Mouse (Mus musculus) liver, embryonic 12.5 days (tissue): ENCODE results near the gene Tacc2. TPM values are rescaled to one million over a fixed set of nuclear protein-coding genes. Genes with fewer than 3 reads are reported as not detected.

Source experiments
- ATAC-seq: fragments of 200-750 bp; cut with Nextera tagmentation; 2 replicates; pipeline ENCODE4 v1.8.0; 2017; ENCODE audit warnings: moderate number of reproducible peaks, mild to moderate bottlenecking, moderate library complexity
- H3K27ac ChIP-seq: fragments of 300-500 bp; sonication (generic); 2 replicates; pipeline ENCODE4 v1.5.1; 2016; ENCODE audit warnings: mild to moderate bottlenecking
- H3K27me3 ChIP-seq: fragments of 300-500 bp; sonication (generic); replicated peaks from 2 replicates; pipeline ENCODE4 v1.6.1; 2016; ENCODE audit warnings: mild to moderate bottlenecking, moderate library complexity
- H3K36me3 ChIP-seq: fragments of 300-500 bp; sonication (generic); 2 replicates; pipeline ENCODE4 v1.6.1; 2016; ENCODE audit warnings: mild to moderate bottlenecking, moderate library complexity
- H3K4me1 ChIP-seq: fragments of 300-500 bp; sonication (generic); 2 replicates; pipeline ENCODE4 v1.6.1; 2016
- H3K4me2 ChIP-seq: fragments of 300-500 bp; sonication (generic); 2 replicates; pipeline ENCODE4 v1.6.1; 2016; ENCODE audit warnings: mild to moderate bottlenecking, moderate library complexity
- H3K4me3 ChIP-seq: fragments of 300-500 bp; sonication (generic); 2 replicates; pipeline ENCODE4 v1.5.1; 2016; ENCODE audit warnings: mild to moderate bottlenecking, moderate library complexity
- H3K9ac ChIP-seq: fragments of 300-500 bp; sonication (generic); 2 replicates; pipeline ENCODE4 v1.6.1; 2016; ENCODE audit warnings: mild to moderate bottlenecking, moderate library complexity
- H3K9me3 ChIP-seq: fragments of 300-500 bp; sonication (generic); replicated peaks from 2 replicates; pipeline ENCODE4 v1.6.1; 2016; ENCODE audit warnings: mild to moderate bottlenecking, moderate library complexity
- WGBS: fragments of 180-500 bp; shearing (Covaris S2); methylation state at CpG from one replicate; pipeline ENCODE4 v1.1.7; 2016; ENCODE audit not compliant: insufficient replicate concordance; 5-methylcytosine and 5-hydroxymethylcytosine counted together
- polyA plus RNA-seq: library from polyadenylated mRNA; unstranded; fragments of >200 nt; fragmentation: Nextera tagmentation; extraction: Ambion mirVana; gene quantifications from 2 replicates; pipeline ENCODE4 v1.2.1, GENCODE M21; 2016

Tacc2 gene
- polyA plus RNA-seq, 1 experiment from 2014 or later = 6.2 TPM

DNA sequence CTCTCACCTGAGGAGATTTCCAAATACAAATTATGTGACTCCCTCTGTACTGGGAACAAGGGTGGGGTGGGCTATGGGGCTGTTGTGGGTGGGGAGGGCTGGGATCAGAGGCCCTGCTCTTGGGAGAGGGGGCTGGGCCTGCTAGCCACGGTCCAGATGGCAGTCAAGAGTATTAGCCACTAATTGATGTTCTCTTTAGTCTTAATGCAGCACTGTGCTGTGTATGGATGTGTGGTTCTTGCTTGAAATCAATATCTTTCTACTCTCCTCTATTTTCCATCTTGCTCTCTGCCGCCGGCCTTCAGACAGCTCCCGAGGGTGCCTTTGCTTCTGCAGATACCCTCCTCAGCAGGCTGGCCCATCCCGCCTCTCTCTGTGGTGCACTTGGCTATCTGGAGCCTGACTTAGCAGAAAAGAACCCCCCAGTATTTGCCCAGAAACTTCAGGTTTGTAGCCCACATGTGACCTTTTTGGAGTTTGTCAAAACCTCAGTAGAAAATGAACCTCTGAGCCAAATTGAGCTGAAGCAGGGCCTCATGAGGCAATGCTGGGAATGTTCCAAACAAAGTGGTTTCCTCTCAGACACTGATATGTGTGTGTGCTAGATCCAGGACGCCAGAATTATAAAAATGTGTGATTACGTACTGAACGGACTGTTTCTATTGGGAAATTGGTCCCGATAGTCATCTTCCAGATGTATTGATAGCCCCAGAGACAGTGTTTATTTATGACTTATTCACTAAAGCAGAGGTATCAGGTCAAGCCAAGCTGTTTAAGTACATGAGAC lies 166.2 kb downstream of the Tacc2 start:
- peaks cover 33% of the 10 kb centered on the region for H3K36me3 ChIP-seq
- 80% methylated on average over 9 of the region's 9 CpGs for WGBS

DNA sequence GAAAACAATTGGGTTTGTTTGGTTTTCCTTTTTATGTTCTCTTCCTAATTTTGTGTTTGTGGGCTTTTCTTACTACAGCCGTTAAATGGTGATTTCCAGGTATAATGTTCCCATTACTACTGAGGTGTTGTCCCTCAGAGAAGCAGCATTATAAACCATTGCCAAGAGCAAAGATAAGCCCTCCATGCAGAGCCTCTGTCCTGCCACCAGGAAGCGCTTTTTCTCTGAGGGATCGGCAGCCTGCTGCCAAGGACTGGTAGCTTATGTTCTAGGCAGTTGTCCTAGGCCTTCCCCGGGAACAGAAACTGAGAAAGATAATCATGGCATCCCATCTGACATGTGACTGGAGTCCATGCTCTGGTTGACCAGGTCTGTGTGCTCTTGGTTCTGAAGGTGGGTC lies 171.9 kb downstream of the Tacc2 start:
- Histone ChIP-seq H3K4me3 (no peak overlapping the region), H3K9me3 (no peaks in the 10 kb centered on the region), H3K9ac (no peak overlapping the region), H3K4me2 (no peak overlapping the region), H3K4me1 (peaks cover 5% of the 10 kb centered on the region; the same call in 1 of the 2 replicates), H3K27ac (no peak overlapping the region), H3K27me3 (no peaks in the 10 kb centered on the region), H3K36me3 (peaks cover 20% of the 10 kb centered on the region; the same call in 1 of the 2 replicates)
- ATAC-seq = no peak
- 74% methylated on average over 4 of the region's 4 CpGs for WGBS

More for the DNA sequence above, 166.2 kb downstream of the Tacc2 start:
- Histone ChIP-seq H3K9me3 (no peaks in the 10 kb centered on the region), H3K4me3 (no peak overlapping the region), H3K4me1 (no peaks in the 10 kb centered on the region), H3K4me2 (no peak overlapping the region), H3K27ac (no peak overlapping the region), H3K9ac (no peak overlapping the region), H3K27me3 (no peaks in the 10 kb centered on the region)
- ATAC-seq = no peak

DNA sequence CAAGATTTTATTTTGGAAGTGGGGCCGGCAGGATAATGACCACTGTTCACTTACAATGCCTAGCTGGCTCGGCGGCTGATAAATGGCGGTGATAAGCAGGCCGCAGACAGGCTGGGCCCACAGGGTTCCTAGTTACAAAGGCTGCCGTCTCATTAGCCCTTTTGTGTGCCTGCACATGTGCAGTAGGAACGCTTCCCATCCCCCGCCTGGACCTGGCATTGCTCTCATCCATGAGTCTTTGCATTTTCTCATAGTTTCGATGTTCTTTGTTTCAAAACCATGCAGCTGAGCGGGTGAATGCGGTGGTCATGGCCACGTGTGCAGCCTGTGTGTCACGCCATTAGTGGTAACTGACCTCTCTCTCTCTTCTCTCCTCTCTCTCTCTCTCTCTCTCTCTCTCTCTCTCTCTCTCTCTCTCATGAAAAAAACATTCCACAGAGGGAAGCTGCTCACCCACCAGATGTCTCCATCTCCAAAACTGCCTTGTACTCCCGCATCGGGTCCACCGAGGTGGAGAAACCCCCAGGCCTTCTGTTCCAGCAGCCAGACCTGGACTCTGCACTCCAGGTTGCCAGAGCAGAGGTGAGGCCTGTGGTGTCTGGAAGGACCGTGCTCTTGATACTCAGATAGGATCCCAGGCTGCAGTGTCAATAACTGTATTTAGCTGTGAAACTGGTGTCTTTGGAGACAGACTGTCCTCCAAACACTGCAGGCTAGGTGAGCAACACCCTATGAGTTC lies 173.7 kb downstream of the Tacc2 start:
- no peak for ATAC-seq
- 66% methylated on average over 17 of the region's 17 CpGs for WGBS

DNA sequence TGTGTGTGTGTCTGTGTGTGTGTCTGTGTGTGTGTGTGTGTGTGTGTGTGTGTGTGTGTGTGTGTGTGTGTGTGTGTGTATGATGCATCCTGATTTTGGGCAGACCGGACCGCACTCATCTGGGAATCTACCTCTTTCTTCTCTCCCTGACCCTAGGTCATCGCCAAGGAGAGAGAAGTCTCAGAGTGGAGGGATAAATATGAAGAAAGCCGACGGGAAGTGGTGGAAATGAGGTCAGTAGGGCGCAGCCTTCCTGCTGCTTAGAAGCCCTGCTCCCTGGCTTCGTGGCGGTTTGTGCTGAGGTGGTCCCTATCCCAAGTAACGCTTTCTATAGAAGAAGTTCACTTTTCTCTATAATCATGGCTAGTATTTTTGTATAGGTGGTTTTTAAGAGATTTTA lies 174.4 kb downstream of the Tacc2 start:
- H3K36me3 ChIP-seq = peaks cover 17% of the 10 kb centered on the region; the same call in 1 of the 2 replicates
- no peaks in the 10 kb centered on the region for H3K27me3 ChIP-seq
- no peak overlapping the region for H3K9ac ChIP-seq
- ATAC-seq = no peak
- H3K27ac ChIP-seq = no peak overlapping the region
- H3K9me3 ChIP-seq = no peaks in the 10 kb centered on the region
- H3K4me2 ChIP-seq = no peak overlapping the region
- H3K4me3 ChIP-seq = no peak overlapping the region
- peaks cover 5% of the 10 kb centered on the region; the same call in 1 of the 2 replicates for H3K4me1 ChIP-seq
- 68% methylated on average over 8 of the region's 9 CpGs for WGBS

More for the DNA sequence above, 173.7 kb downstream of the Tacc2 start:
- H3K9ac ChIP-seq = no peak overlapping the region
- no peaks in the 10 kb centered on the region for H3K9me3 ChIP-seq
- H3K4me2 ChIP-seq = no peak overlapping the region
- no peak overlapping the region for H3K4me3 ChIP-seq
- peaks cover 17% of the 10 kb centered on the region; the same call in 1 of the 2 replicates for H3K36me3 ChIP-seq
- H3K27ac ChIP-seq = no peak overlapping the region
- H3K27me3 ChIP-seq = no peaks in the 10 kb centered on the region
- H3K4me1 ChIP-seq = peaks cover 5% of the 10 kb centered on the region; the same call in 1 of the 2 replicates

DNA sequence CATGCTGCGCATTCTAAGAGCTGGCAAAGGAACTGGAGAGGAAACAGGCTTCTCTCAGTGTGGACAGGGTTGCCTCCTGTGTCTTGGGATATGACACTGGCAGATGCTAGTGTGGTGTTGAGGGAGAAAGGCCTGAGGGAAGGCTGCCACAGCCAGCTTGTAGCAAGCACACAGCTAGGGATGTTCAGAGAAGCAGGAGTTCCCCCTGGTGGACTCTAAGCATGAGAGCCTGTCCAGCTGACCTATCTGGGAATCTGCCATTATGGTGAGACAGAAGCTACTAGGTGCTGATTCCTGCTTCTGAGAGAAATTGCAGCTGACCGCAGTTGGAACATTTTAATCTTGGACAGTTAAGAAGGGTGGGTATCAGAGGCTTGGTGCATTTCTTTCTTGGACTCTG lies 177.6 kb downstream of the Tacc2 start:
- Histone ChIP-seq H3K9ac (no peak overlapping the region), H3K27me3 (no peaks in the 10 kb centered on the region), H3K4me3 (no peak overlapping the region), H3K36me3 (peaks cover 17% of the 10 kb centered on the region), H3K9me3 (no peaks in the 10 kb centered on the region), H3K4me1 (peaks cover 5% of the 10 kb centered on the region; the same call in 1 of the 2 replicates), H3K4me2 (no peak overlapping the region), H3K27ac (no peak overlapping the region)
- no peak for ATAC-seq
- 75% methylated on average over 2 of the region's 2 CpGs for WGBS

DNA sequence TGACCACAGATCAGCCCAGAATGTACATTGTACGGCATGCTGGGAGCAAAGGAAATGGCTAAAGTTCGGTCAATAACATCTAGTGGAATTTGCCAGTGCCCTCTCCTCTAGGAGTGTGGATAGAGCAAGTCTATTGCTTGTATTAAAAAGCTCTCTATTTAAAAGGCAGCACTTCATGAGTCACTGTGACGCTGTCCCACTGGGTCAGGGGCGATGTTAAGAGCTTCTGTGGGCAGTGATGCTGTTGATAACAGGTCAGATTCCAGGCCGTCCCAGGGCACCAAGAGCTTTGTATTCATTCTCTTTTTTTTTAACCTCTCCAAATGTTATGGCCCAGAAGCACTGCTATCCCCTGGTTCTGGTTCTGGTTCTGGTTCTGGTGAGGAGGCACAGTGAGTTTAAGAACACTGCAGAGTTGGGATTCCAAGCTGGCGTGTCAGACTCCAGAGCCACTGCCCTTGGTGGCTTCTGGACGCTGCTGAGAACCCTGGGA lies 179.2 kb downstream of the Tacc2 start:
- H3K27me3 ChIP-seq = no peaks in the 10 kb centered on the region
- no peak overlapping the region for H3K27ac ChIP-seq
- H3K4me3 ChIP-seq = no peak overlapping the region
- H3K36me3 ChIP-seq = peaks cover 19% of the 10 kb centered on the region
- no peak overlapping the region for H3K4me2 ChIP-seq
- no peak overlapping the region for H3K9ac ChIP-seq
- H3K4me1 ChIP-seq = no peaks in the 10 kb centered on the region
- 62% methylated on average over 7 of the region's 7 CpGs for WGBS
- no peaks in the 10 kb centered on the region for H3K9me3 ChIP-seq
- no peak for ATAC-seq

DNA sequence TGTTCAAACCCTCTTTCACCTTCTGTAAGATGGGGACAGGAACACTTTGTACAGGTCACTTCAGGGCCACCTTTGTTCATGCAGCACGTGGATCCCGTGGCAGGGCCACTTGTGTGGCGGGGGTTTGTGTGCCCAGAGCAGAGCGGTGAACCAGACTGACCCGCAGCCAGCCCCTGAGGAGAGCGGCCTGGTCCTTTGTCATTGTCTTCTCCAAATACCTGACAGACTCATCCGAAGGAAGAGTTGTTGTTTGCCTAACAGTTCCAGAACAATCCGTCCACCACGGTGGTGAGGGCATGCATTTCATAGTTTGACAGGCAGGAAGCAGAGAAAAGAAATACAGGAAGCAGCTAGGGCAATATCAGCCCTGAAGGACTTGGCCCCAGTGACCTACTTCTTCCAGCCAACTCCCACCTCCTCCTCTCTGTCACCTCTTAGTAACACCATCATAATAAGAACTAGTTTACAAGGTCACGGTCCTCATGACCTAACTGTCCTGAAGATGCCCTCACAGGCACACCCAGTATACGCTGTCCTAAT lies 180.2 kb downstream of the Tacc2 start:
- 67% methylated on average over 11 of the region's 11 CpGs for whole genome bisulfite sequencing
- Histone ChIP-seq H3K27ac (no peak overlapping the region), H3K4me2 (no peak overlapping the region), H3K9me3 (no peaks in the 10 kb centered on the region), H3K4me3 (no peak overlapping the region), H3K4me1 (no peaks in the 10 kb centered on the region), H3K27me3 (no peaks in the 10 kb centered on the region), H3K9ac (no peak overlapping the region), H3K36me3 (peaks cover 15% of the 10 kb centered on the region)
- no peak for ATAC-seq

DNA sequence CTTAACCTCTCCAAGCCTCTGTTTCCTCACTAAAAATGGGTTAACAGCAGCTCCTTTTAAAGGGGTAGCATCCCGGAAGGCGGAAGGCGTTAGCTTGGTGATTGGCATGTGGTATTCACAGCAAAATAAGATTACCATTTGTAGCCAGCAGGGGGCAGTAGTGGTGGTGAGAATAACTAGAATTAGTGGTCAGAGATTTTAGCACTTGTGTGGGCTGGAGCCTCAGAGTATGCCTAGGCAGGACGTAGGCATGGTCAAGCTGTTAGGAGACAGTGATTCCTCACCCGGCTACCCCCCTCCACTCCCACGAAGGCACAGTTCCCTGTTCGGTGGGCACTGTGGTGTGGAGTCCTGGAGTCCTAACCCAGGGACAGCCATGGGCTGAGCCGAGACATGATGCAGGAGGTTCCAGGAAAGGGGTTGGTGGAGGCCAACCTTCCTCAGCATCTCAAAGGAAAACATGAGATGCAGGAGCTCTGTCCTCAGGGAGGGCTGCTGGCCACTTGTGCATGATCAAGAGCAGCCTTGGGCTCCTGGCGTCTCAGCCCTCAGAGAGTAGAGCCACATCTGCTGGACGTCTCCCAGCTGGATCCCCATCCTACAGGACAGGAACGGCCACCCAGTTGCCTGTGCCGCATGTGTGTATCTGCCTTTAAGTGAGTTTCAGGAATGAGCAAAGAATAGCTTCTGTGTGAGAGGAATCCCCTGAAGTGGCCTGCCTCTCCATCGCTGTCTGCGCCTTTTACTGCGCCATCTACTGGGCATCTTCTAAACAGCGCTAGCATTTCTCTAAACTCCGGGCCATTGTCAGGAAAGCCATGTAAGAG lies 185.0 kb downstream of the Tacc2 start:
- no peak overlapping the region for H3K4me3 ChIP-seq
- no peak overlapping the region for H3K27ac ChIP-seq
- H3K9ac ChIP-seq = no peak overlapping the region
- H3K4me1 ChIP-seq = no peaks in the 10 kb centered on the region
- H3K27me3 ChIP-seq = no peaks in the 10 kb centered on the region
- peak; percentile 51 for ATAC-seq
- peaks cover 6% of the 10 kb centered on the region for H3K36me3 ChIP-seq
- no peak overlapping the region for H3K4me2 ChIP-seq
- H3K9me3 ChIP-seq = no peaks in the 10 kb centered on the region
- 30% methylated on average over 17 of the region's 17 CpGs for WGBS

DNA sequence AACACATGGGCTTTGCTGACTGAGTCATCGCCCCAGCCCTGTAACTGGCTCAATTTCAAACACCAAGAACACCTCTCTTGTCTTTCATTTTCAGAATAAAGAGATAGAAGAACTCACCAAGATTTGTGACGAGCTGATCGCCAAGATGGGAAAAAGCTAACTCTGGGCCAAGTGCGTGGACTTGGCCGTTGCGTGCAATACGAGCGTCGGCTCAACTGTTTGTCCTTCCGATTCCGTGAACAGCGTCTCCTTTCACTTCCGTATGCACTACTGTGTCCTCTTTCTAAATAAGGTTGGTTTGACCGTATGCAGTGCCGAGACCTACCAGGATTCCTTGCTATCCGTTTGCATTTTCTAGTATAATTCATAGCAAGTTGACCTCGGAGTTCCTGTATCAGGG lies 186.9 kb downstream of the Tacc2 start:
- no peak overlapping the region for H3K4me3 ChIP-seq
- no peaks in the 10 kb centered on the region for H3K4me1 ChIP-seq
- no peak for ATAC-seq
- H3K27ac ChIP-seq = no peak overlapping the region
- no peak overlapping the region for H3K9ac ChIP-seq
- H3K27me3 ChIP-seq = no peaks in the 10 kb centered on the region
- WGBS = 86% methylated on average over 17 of the region's 17 CpGs
- H3K4me2 ChIP-seq = no peak overlapping the region
- peaks cover 6% of the 10 kb centered on the region for H3K36me3 ChIP-seq
- H3K9me3 ChIP-seq = no peaks in the 10 kb centered on the region

DNA sequence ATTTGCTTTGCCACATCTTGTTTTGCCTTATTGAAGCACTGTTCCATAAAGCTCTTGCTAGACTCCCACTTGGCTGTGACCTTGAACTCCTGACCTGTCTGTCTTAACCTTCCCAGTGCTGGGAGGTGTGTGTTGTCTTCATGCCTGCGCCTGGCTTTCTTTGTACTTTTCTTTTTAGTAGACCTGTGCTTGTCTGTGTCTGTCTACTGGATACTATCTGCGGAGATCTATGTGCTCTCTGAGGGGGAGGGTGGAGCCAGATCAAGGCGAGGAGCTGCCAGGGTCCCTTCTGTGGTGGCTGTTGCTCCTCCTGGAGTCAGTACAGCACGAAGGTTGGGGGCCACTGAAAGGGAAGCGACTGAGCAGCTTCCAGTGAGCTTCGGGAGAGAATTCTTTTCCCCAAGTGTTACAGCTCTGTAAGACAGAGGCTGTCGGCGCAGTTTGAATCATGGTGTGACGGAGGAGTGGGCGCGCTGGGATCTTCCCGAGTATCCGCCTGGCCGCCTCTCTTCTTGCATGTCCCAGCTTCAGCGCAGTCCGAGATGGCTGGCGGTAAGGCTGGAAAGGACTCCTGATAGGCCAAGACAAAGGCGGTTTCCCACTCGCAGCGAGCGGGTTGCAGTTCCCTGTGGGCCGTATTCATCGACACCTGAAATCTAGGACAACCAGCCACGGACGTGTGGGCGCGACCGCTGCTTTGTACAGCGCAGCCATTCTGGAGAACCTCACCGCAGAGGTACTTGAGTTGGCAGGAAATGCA lies 189.4 kb downstream of the Tacc2 start:
- H3K9me3 ChIP-seq = no peaks in the 10 kb centered on the region
- H3K9ac ChIP-seq = no peak overlapping the region
- H3K27ac ChIP-seq = no peak overlapping the region
- WGBS = 63% methylated on average over 30 of the region's 30 CpGs
- no peak overlapping the region for H3K4me2 ChIP-seq
- H3K4me3 ChIP-seq = no peak overlapping the region
- H3K4me1 ChIP-seq = no peaks in the 10 kb centered on the region
- ATAC-seq = no peak
- H3K36me3 ChIP-seq = no peaks in the 10 kb centered on the region
- no peaks in the 10 kb centered on the region for H3K27me3 ChIP-seq

DNA sequence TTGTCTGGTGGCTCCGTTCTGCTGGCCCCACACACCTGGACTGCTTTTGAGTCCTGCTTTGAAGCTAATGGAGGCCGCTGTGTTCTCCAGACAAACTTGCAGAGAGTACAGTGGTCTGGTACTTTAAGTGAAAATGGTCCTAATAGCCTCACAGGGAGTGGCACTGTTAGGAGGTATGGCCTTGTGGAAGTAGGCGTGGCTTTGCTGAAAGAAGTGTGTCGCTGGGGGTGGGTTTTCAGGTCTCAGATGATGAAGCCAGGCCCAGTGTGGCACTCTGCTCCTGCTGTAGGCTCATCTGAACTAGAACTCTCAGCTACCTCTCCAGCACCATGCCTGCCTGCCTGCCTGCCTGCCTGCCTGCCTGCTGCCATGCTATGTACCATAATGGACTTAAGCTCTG lies 190.9 kb downstream of the Tacc2 start:
- Histone ChIP-seq H3K4me3 (no peak overlapping the region), H3K36me3 (no peaks in the 10 kb centered on the region), H3K9ac (no peak overlapping the region), H3K4me1 (0 out of 2 replicates have a peak, but pooled peaks cover 5% of the 10 kb centered on the region), H3K27ac (no peak overlapping the region), H3K4me2 (no peak overlapping the region), H3K27me3 (no peaks in the 10 kb centered on the region), H3K9me3 (no peaks in the 10 kb centered on the region)
- 80% methylated on average over 4 of the region's 4 CpGs for WGBS
- no peak for ATAC-seq
